Mouse (Mus musculus) ES-E14 (cell line): Measurements from ENCODE around the gene Anapc11. TPM values are rescaled to one million over a fixed set of nuclear protein-coding genes. Genes with fewer than 3 reads are reported as not detected.

Source experiments
- DNase-seq: peaks from one replicate; pipeline ENCODE4 v3.0.0-alpha.2; 2013; ENCODE audit warnings: low read depth, low spot score
- H3K27ac ChIP-seq: 2 replicates; pipeline ENCODE4 v1.5.1; 2012; ENCODE audit warnings: low read depth, mild to moderate bottlenecking, low read length, moderate library complexity, mixed read lengths; ENCODE audit not compliant: poor library complexity, insufficient read depth, severe bottlenecking
- H3K36me3 ChIP-seq: 2 replicates; pipeline ENCODE4 v1.6.1; 2012; ENCODE audit warnings: mild to moderate bottlenecking, low read length, moderate library complexity, mixed read lengths; ENCODE audit not compliant: control insufficient read depth, poor library complexity, insufficient read depth, severe bottlenecking
- H3K4me1 ChIP-seq, 2 experiments: fragments of 150-350 bp in 1 of 2; sonication (generic) in 1 of 2; 2 replicates each; pipeline ENCODE4 v1.6.1; 2012; ENCODE audit warnings: low read length in 2 of 2, mild to moderate bottlenecking in 1 of 2, mixed read lengths in 1 of 2; ENCODE audit not compliant: control insufficient read depth in 2 of 2, insufficient read depth in 2 of 2, poor library complexity in 1 of 2
- H3K4me3 ChIP-seq, 2 experiments: fragments of 150-350 bp in 1 of 2; sonication (generic) in 1 of 2; 2 replicates each; pipeline ENCODE4 v1.5.1; 2012; ENCODE audit warnings: low read length in 2 of 2, low read depth in 1 of 2, mild to moderate bottlenecking in 1 of 2, mixed read lengths in 1 of 2; ENCODE audit not compliant: insufficient read depth in 1 of 2, poor library complexity in 1 of 2, severe bottlenecking in 1 of 2
- H3K9ac ChIP-seq: 2 replicates; pipeline ENCODE4 v1.6.1; 2012; ENCODE audit warnings: low read depth, mild to moderate bottlenecking, low read length, mixed read lengths; ENCODE audit not compliant: poor library complexity, insufficient read depth, severe bottlenecking
- H3K9me3 ChIP-seq: fragments of 150-350 bp; sonication (generic); 2 replicates; pipeline ENCODE4 v1.6.1; 2012; ENCODE audit warnings: low read depth, mild to moderate bottlenecking, low read length; ENCODE audit not compliant: control insufficient read depth, insufficient read depth
- CHD2 ChIP-seq: IDR thresholded peaks from 2 replicates; pipeline ENCODE4 v1.6.1; 2014; ENCODE audit warnings: mild to moderate bottlenecking, low read depth, low read length, inconsistent platforms
- HCFC1 ChIP-seq: IDR thresholded peaks from 2 replicates; pipeline ENCODE4 v1.6.1; 2012; ENCODE audit warnings: low read length, inconsistent platforms, borderline replicate concordance; ENCODE audit not compliant: insufficient read depth
- MAFK ChIP-seq: IDR thresholded peaks from 2 replicates; pipeline ENCODE4 v1.6.1; 2014; ENCODE audit warnings: mild to moderate bottlenecking, low read depth, low read length, inconsistent platforms; ENCODE audit not compliant: insufficient read depth
- ZC3H11A ChIP-seq: IDR thresholded peaks from 2 replicates; pipeline ENCODE4 v1.6.1; 2012; ENCODE audit warnings: low read depth, mild to moderate bottlenecking, inconsistent platforms, low read length, borderline replicate concordance
- ZNF384 ChIP-seq: IDR thresholded peaks from 2 replicates; pipeline ENCODE4 v1.6.1; 2012; ENCODE audit warnings: low read depth, low read length, inconsistent platforms
- in situ Hi-C, 2 experiments: fragments of 600-800 bp; cut with MboI; formaldehyde crosslinking; loops; one replicate each; pipeline ENCODE4 v1.15.1; 2025; ENCODE audit warnings: low sequenced_read_pairs in 2 of 2, inconsistent platforms in 1 of 2; ENCODE audit not compliant: unreplicated experiment in 2 of 2
- total RNA-seq: library from RNA; depleted of rRNA; stranded (reverse); fragments of 300-350 nt; gene quantifications from 2 replicates; pipeline ENCODE4 v1.2.3, GENCODE M21; 2012

Gene Anapc11
- total RNA-seq, 1 experiment = 98.4 TPM

- H3K36me3 ChIP-seq = peaks cover 28% of the 10 kb centered on the region
- no peak overlapping the region for H3K9ac ChIP-seq
- no peaks in the 10 kb centered on the region for H3K9me3 ChIP-seq
- no peak for DNase-seq
- H3K4me1 ChIP-seq = peaks cover 3 to 21% of the 10 kb centered on the region in 2 experiments
- in situ Hi-C loops = no loop called here
- TF ChIP-seq HCFC1 (no peak), ZC3H11A (0 out of 2 replicates have a peak, but pooled peaks have one; percentile 3), MAFK (peak; percentile 73)
- no peak overlapping the region for H3K4me3 ChIP-seq
- no peak overlapping the region; the same call in 1 of the 2 replicates for H3K27ac ChIP-seq
Measured at GRCm38 (mm10) chr11:120577211-120578023, 20.8 kb upstream of the Anapc11 start.

DNA sequence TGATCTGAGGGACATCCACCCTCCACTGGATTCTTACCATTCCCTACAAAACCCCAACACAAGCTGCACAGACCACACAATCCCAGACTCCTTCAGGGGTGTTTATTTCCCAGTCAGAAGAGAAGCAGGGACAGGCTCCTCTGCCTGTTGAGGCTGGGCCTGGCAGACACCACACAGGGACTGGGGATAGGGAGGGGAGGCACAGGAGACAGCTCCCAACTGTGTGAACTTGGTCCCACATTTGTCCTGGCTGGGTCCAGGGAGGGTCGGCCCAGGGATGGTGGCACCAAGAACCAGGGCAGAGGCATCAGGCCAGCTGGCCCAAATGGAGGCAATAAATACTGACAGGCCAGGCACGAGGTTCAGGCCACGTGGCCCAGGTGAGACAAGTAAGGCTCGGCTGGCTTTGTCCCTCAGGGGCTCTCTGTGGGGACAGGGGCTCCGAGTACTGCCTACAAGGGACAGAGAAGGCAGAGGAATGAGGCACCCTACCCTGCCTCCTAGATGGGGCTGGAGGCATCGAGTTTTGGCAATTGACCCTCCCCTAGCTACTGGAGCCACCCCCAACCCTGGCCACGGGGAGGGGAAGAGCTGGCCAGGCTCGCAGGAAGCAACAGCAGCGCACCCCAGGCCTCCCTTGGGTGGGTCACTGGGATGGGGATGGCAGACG is 20.1 kb upstream of the Anapc11 start:
- Histone ChIP-seq H3K4me3 (no peak overlapping the region), H3K36me3 (peaks cover 28% of the 10 kb centered on the region), H3K27ac (no peak overlapping the region; the same call in 1 of the 2 replicates), H3K4me1 (peaks cover 3 to 21% of the 10 kb centered on the region in 2 experiments), H3K9ac (no peak overlapping the region), H3K9me3 (no peaks in the 10 kb centered on the region)
- in situ Hi-C loops = no loop called here
- no peak for TF ChIP-seq HCFC1
- no peak for TF ChIP-seq ZC3H11A
- TF ChIP-seq ZNF384 = no peak
- TF ChIP-seq MAFK = no peak
- DNase-seq = no peak

DNA sequence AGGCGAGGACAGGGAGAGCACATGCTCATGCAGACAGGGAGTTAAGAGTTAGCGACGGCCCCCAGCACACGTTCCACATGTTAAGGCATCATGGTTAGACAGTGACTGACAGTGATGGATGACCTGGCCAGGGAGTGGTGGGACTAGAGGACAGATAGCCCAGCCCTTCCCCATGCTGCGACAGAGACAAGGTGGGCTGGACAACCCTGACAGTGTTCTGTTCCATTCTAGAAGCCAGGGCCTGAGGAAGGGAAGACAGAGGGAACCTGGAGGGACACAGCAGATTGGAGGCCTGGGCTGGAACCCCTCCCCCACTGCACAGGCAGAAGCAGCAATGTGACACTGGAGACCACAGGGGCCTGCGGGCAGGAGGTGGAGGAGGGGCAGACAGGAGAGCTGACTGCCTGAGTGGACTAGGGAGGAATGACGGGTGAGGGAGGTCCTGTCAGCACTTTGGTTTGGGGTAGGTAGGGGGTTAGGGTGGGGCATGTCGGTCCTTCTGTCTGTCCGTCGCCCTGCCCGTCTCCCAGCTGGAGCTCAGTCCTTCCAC is 19.5 kb upstream of the Anapc11 start:
- Histone ChIP-seq H3K4me3 (no peak overlapping the region), H3K27ac (peak overlapping the region; percentile 15; the same call in 1 of the 2 replicates), H3K9ac (0 out of 2 replicates have a peak overlapping the region, but pooled peaks have one; percentile 8), H3K9me3 (no peaks in the 10 kb centered on the region), H3K4me1 (peaks cover 3 to 21% of the 10 kb centered on the region in 2 experiments), H3K36me3 (peaks cover 28% of the 10 kb centered on the region)
- TF ChIP-seq MAFK (no peak), CHD2 (no peak), HCFC1 (no peak), ZC3H11A (no peak)
- in situ Hi-C loops = no loop called here
- DNase-seq = no peak

- Histone ChIP-seq H3K9me3 (no peaks in the 10 kb centered on the region), H3K4me3 (peak overlapping the region; percentile 88 to 89; a peak in 3 of 4 replicates), H3K9ac (peak overlapping the region; percentile 8; the same call in 1 of the 2 replicates), H3K4me1 (peaks cover 3 to 21% of the 10 kb centered on the region in 2 experiments), H3K27ac (peak overlapping the region; percentile 15), H3K36me3 (peaks cover 28% of the 10 kb centered on the region)
- TF ChIP-seq ZC3H11A = 0 out of 2 replicates have a peak, but pooled peaks have one; percentile 12
- no peak for TF ChIP-seq HCFC1
- in situ Hi-C loops = no loop called here
- peak; percentile 79 for DNase-seq
Measured at GRCm38 (mm10) chr11:120579316-120580107, 18.7 kb upstream of the Anapc11 start.
